Mouse (Mus musculus) kidney, postnatal 25 days (tissue): ENCODE data around the gene Sec22c.

Experiments
- DNase-seq, 2 experiments: peaks; one replicate each; pipeline ENCODE4 v3.0.0; 2021; ENCODE audit warnings: mixed read lengths in 2 of 2

The Sec22c gene

GRCm38 (mm10) chr9:121690734-121691133, 14.6 kb downstream of the Sec22c start:
- no peak for DNase-seq

- no peak for DNase-seq
Measured at GRCm38 (mm10) chr9:121690200-121690651, 15.1 kb downstream of the Sec22c start.

GRCm38 (mm10) chr9:121684702-121685101, 20.6 kb downstream of the Sec22c start:
- DNase-seq = no peak

- no peak for DNase-seq
Measured at GRCm38 (mm10) chr9:121682037-121682680, 23.1 kb downstream of the Sec22c start.

- no peak for DNase-seq
Measured at GRCm38 (mm10) chr9:121681191-121681590, 24.1 kb downstream of the Sec22c start.

GRCm38 (mm10) chr9:121679549-121679948, 25.7 kb downstream of the Sec22c start:
- DNase-seq = peak in 1 of 2 experiments; percentile 57

GRCm38 (mm10) chr9:121677476-121677875, 27.8 kb downstream of the Sec22c start:
- no peak for DNase-seq

- no peak for DNase-seq
Measured at GRCm38 (mm10) chr9:121677069-121677468, 28.2 kb downstream of the Sec22c start.

- no peak for DNase-seq
Measured at GRCm38 (mm10) chr9:121675556-121675955, 29.7 kb downstream of the Sec22c start.

GRCm38 (mm10) chr9:121675011-121675410, 30.3 kb downstream of the Sec22c start:
- DNase-seq = peak in 1 of 2 experiments; percentile 25

- no peak for DNase-seq
Measured at GRCm38 (mm10) chr9:121673716-121674115, 31.6 kb downstream of the Sec22c start.

GRCm38 (mm10) chr9:121672311-121672710, 33.0 kb downstream of the Sec22c start:
- DNase-seq = peak; percentile 35 to 60

- DNase-seq = peak; percentile 52 to 55
Measured at GRCm38 (mm10) chr9:121671300-121671699, 34.0 kb downstream of the Sec22c start.

- peak; percentile 64 to 77 for DNase-seq
Measured at GRCm38 (mm10) chr9:121669348-121669791, 35.9 kb downstream of the Sec22c start.

GRCm38 (mm10) chr9:121667822-121668221, 37.5 kb downstream of the Sec22c start:
- no peak for DNase-seq

GRCm38 (mm10) chr9:121666957-121667630, 38.2 kb downstream of the Sec22c start:
- DNase-seq = no peak

GRCm38 (mm10) chr9:121664104-121664503, 41.2 kb downstream of the Sec22c start:
- DNase-seq = no peak

- no peak for DNase-seq
Measured at GRCm38 (mm10) chr9:121663467-121663866, 41.8 kb downstream of the Sec22c start.

- no peak for DNase-seq
Measured at GRCm38 (mm10) chr9:121659791-121660190, 45.5 kb downstream of the Sec22c start.

GRCm38 (mm10) chr9:121658248-121658647, 47.0 kb downstream of the Sec22c start:
- no peak for DNase-seq

- DNase-seq = no peak
Measured at GRCm38 (mm10) chr9:121657143-121657542, 48.1 kb downstream of the Sec22c start.

GRCm38 (mm10) chr9:121656322-121656721, 49.0 kb downstream of the Sec22c start:
- DNase-seq = no peak

GRCm38 (mm10) chr9:121653668-121654067, 51.6 kb downstream of the Sec22c start:
- no peak for DNase-seq

- no peak for DNase-seq
Measured at GRCm38 (mm10) chr9:121647026-121647425, 58.3 kb downstream of the Sec22c start.
